Mouse (Mus musculus) midbrain, embryonic 15.5 days (tissue): ENCODE measurements around the gene Bcr. TPM values are rescaled to one million over a fixed set of nuclear protein-coding genes. Genes with fewer than 3 reads are reported as not detected.
A peak's percentile ranks its signal among the peaks of the same experiment; 100 is the strongest.

ENCODE experiments used
- ATAC-seq: fragments of 200-750 bp; cut with Nextera tagmentation; replicated peaks from 2 replicates; pipeline ENCODE4 v1.8.0; 2017; ENCODE audit warnings: moderate TSS enrichment
- H3K27ac ChIP-seq: fragments of 300-500 bp; sonication (generic); 2 replicates; pipeline ENCODE4 v1.5.1; 2015; ENCODE audit warnings: mild to moderate bottlenecking, inconsistent platforms
- H3K27me3 ChIP-seq: fragments of 300-500 bp; sonication (generic); replicated peaks from 2 replicates; pipeline ENCODE4 v1.6.1; 2015; ENCODE audit warnings: inconsistent platforms
- H3K36me3 ChIP-seq: fragments of 300-500 bp; sonication (generic); replicated peaks from 2 replicates; pipeline ENCODE4 v1.6.1; 2015; ENCODE audit warnings: inconsistent platforms
- H3K4me1 ChIP-seq: fragments of 300-500 bp; sonication (generic); 2 replicates; pipeline ENCODE4 v1.6.1; 2015; ENCODE audit warnings: inconsistent platforms
- H3K4me2 ChIP-seq: fragments of 300-500 bp; sonication (generic); 2 replicates; pipeline ENCODE4 v1.6.1; 2015; ENCODE audit warnings: inconsistent platforms, mild to moderate bottlenecking, moderate library complexity
- H3K4me3 ChIP-seq: fragments of 300-500 bp; sonication (generic); 2 replicates; pipeline ENCODE4 v1.5.1; 2015; ENCODE audit warnings: mild to moderate bottlenecking, inconsistent platforms
- H3K9ac ChIP-seq: fragments of 300-500 bp; sonication (generic); 2 replicates; pipeline ENCODE4 v1.6.1; 2015; ENCODE audit warnings: mild to moderate bottlenecking, inconsistent platforms
- H3K9me3 ChIP-seq: fragments of 300-500 bp; sonication (generic); 2 replicates; pipeline ENCODE4 v1.6.1; 2016; ENCODE audit warnings: inconsistent platforms
- WGBS: fragments of 180-500 bp; shearing (Covaris S2); methylation state at CpG from one replicate; pipeline ENCODE4 v1.1.7; 2015; ENCODE audit warnings: mixed read lengths; 5-methylcytosine and 5-hydroxymethylcytosine counted together
- polyA plus RNA-seq: library from polyadenylated mRNA; unstranded; fragments of >200 nt; fragmentation: Nextera tagmentation; extraction: Ambion mirVana; gene quantifications from 2 replicates; pipeline ENCODE4 v1.2.1, GENCODE M21; 2015

Gene Bcr
- polyA plus RNA-seq, 1 experiment from 2014 or later = 19.2 TPM

DNA sequence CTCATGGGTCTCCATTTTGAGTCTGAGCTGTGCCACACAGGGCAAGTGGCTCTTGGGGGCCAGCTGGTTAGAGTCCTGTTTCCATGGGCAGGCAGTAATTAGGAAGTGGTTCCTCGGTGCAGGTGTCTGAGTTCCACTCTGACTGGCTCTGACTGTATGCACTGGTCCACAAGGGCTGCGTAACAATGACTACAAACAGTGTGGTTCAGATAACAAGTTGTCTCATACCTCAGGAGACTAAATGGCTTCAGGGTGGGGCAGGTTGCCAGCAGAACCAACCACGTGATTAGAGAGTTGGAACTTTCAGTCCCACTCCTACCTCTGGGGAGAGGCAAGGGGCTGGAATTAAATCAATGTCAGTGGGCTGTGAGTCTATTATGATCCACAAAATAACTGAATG lies 59.0 kb downstream of the Bcr start:
- no peak for ATAC-seq
- no peaks in the 10 kb centered on the region for H3K9me3 ChIP-seq
- no peaks in the 10 kb centered on the region for H3K27me3 ChIP-seq
- WGBS = 82% methylated on average over 3 of the region's 3 CpGs
- no peak overlapping the region for H3K4me3 ChIP-seq
- peaks cover 11% of the 10 kb centered on the region for H3K4me1 ChIP-seq
- no peak overlapping the region for H3K27ac ChIP-seq
- no peak overlapping the region for H3K9ac ChIP-seq
- H3K36me3 ChIP-seq = no peaks in the 10 kb centered on the region
- H3K4me2 ChIP-seq = no peak overlapping the region

DNA sequence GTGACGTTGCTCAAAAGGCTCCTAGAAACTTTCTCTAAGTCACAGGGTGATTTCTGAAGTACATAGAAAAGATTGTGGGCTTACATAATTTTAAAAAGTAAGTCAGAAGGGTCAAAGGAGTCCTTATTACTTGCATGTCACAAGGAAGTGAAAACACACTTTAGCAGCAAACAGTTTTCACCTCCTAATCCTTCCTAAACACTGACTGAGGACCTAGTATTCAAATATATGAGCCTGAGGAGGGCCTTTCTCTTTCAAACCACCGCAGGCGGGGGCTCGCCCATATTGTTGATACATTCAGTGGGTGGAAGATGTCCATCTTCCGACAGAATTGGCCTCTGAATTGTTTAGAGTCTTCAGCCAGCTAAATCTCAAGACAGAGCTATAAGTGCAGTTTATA lies 59.8 kb downstream of the Bcr start:
- H3K36me3 ChIP-seq = no peaks in the 10 kb centered on the region

DNA sequence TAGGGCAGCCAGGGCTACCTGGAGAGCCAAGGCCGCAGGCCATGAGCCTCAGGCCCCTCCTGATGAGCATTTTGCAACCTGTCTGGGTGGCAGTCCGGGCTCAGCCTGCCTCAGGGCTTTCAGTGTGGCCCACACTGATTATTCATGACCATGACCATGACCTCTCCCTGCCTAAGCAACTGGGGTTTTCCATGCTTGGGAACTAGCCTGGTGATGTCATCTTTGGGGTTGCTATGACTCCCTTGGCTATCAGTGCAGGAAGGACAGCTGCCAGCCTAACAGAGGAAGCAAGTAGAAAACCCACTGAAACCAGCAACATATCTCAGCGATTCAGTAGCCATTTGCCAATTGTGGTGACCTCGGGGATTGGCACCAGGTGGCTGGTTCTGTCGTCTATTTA lies 60.6 kb downstream of the Bcr start:
- H3K27me3 ChIP-seq = no peaks in the 10 kb centered on the region
- no peak overlapping the region for H3K4me2 ChIP-seq
- peaks cover 3% of the 10 kb centered on the region for H3K36me3 ChIP-seq
- no peak overlapping the region for H3K4me3 ChIP-seq
- WGBS = 52% methylated on average over 5 of the region's 5 CpGs
- H3K9ac ChIP-seq = no peak overlapping the region
- no peaks in the 10 kb centered on the region for H3K9me3 ChIP-seq
- ATAC-seq = peak; percentile 55
- no peak overlapping the region for H3K27ac ChIP-seq
- H3K4me1 ChIP-seq = peaks cover 11% of the 10 kb centered on the region

More for the DNA sequence above, 59.8 kb downstream of the Bcr start:
- no peak for ATAC-seq
- Histone ChIP-seq H3K4me3 (no peak overlapping the region), H3K27ac (no peak overlapping the region), H3K4me1 (peaks cover 11% of the 10 kb centered on the region), H3K9ac (no peak overlapping the region), H3K27me3 (no peaks in the 10 kb centered on the region), H3K4me2 (no peak overlapping the region), H3K9me3 (no peaks in the 10 kb centered on the region)
- 86% methylated on average over 5 of the region's 5 CpGs for WGBS

DNA sequence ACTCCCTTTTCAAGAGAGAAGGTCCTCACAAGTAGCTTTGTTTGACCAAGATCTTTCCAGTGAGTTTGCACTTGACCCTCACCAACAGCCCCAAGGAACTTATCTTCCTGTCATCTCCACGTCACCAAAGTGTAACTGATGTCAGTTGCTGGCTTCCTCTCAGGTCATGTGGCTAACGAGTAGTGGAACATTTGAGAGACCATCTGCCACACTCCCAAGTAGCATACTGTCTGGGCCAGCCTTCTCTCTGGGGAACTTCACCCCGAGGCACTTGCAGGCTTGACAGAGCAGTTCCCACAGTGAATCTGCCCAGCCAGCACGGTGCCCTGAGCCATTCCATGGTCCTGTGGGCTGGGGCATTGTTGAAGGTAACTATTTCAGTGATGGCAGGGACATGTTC lies 65.2 kb downstream of the Bcr start:
- no peak overlapping the region for H3K4me2 ChIP-seq
- no peaks in the 10 kb centered on the region for H3K9me3 ChIP-seq
- H3K36me3 ChIP-seq = peaks cover 3% of the 10 kb centered on the region
- H3K27me3 ChIP-seq = no peaks in the 10 kb centered on the region
- no peak for ATAC-seq
- H3K4me3 ChIP-seq = no peak overlapping the region
- no peak overlapping the region for H3K27ac ChIP-seq
- no peak overlapping the region for H3K9ac ChIP-seq
- peaks cover 7% of the 10 kb centered on the region; the same call in 1 of the 2 replicates for H3K4me1 ChIP-seq
- 57% methylated on average over 4 of the region's 4 CpGs for WGBS

DNA sequence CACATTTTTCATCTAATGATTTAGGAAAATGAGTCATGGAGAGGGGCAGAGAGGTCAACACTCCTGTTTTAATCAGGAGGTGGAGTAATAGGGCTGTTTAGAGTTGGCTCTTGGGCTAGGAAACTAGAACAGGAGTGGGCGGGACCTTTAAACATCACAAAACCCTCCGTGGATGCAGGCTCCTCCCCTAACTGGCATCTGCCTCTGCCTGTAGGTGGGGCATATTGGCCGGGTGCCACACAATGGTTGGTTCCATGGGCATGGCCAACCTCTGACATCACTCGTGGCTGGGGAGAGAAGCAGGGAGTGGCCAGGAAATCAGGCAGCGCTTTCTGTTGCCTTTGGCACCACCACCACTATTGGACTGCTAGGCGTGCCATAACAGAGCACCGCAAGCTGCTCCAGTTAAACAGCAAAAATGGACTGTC lies 68.9 kb downstream of the Bcr start:
- H3K27me3 ChIP-seq = no peaks in the 10 kb centered on the region
- H3K9ac ChIP-seq = no peak overlapping the region
- WGBS = 88% methylated on average over 7 of the region's 7 CpGs
- no peak overlapping the region for H3K4me2 ChIP-seq
- no peaks in the 10 kb centered on the region for H3K9me3 ChIP-seq
- H3K4me1 ChIP-seq = no peaks in the 10 kb centered on the region
- peaks cover 6% of the 10 kb centered on the region for H3K36me3 ChIP-seq
- H3K4me3 ChIP-seq = no peak overlapping the region
- no peak for ATAC-seq
- no peak overlapping the region for H3K27ac ChIP-seq

DNA sequence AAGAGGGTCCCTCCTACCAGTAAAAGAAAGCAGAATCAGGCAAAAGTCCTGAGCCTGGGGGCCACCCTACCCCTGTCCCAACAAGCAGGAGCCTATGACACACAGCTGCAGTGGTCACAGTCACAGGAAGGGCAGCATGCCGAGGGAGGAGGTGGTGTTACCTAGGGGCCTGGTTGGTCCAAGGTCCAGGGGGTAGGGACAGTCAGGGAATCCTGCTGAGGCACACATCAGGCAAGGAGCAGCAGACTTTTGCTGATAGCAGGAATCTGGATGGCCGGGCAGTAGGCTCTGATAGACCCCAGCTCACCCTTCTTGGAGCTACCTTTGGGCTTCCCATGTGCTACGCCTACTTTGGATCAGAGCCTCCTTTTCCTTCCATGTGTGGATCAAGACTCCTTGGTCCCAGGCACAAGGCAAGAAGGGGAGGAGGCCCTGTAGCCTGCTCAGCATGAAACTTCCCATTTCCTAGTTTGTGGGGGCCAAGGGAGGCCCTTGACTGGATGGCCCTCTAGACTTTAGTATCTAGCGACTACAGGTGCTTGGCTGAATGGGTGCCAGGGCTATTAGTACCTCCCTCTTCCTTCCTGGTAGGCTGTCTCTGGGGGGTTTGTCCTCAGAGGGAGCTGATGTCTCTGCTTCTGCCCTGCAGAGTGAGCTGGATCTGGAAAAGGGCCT lies 70.1 kb downstream of the Bcr start:
- Histone ChIP-seq H3K27me3 (no peaks in the 10 kb centered on the region), H3K27ac (no peak overlapping the region), H3K4me1 (peaks cover 5% of the 10 kb centered on the region; the same call in 1 of the 2 replicates), H3K4me3 (no peak overlapping the region), H3K4me2 (no peak overlapping the region), H3K36me3 (peaks cover 6% of the 10 kb centered on the region), H3K9ac (no peak overlapping the region), H3K9me3 (no peaks in the 10 kb centered on the region)
- 95% methylated on average over 4 of the region's 4 CpGs for WGBS
- no peak for ATAC-seq

DNA sequence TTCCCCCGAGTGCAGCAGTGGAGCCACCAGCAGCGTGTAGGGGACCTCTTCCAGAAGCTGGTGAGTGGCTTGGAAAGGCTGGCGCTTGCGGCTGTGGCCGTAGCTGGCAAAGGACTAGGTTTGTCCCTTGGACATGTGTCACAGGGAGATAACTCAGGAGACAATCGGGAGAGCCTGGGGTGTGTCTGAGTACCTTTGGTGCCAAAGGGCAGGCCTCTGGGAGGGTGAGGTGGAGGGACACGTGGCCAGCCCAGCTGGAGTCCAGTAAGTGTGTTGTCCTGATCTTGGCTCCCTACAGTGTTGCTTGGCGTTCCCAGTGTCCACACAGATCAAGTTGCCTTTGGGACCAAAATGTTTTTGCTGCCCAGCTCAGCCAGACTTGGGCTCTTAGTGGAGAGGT lies 71.2 kb downstream of the Bcr start:
- Histone ChIP-seq H3K4me3 (no peak overlapping the region), H3K4me2 (no peak overlapping the region), H3K27ac (no peak overlapping the region), H3K9ac (no peak overlapping the region), H3K27me3 (no peaks in the 10 kb centered on the region), H3K9me3 (no peaks in the 10 kb centered on the region), H3K4me1 (peaks cover 5% of the 10 kb centered on the region; the same call in 1 of the 2 replicates), H3K36me3 (peaks cover 3% of the 10 kb centered on the region; the same call in 1 of the 2 replicates)
- WGBS = 66% methylated on average over 8 of the region's 8 CpGs
- no peak for ATAC-seq

DNA sequence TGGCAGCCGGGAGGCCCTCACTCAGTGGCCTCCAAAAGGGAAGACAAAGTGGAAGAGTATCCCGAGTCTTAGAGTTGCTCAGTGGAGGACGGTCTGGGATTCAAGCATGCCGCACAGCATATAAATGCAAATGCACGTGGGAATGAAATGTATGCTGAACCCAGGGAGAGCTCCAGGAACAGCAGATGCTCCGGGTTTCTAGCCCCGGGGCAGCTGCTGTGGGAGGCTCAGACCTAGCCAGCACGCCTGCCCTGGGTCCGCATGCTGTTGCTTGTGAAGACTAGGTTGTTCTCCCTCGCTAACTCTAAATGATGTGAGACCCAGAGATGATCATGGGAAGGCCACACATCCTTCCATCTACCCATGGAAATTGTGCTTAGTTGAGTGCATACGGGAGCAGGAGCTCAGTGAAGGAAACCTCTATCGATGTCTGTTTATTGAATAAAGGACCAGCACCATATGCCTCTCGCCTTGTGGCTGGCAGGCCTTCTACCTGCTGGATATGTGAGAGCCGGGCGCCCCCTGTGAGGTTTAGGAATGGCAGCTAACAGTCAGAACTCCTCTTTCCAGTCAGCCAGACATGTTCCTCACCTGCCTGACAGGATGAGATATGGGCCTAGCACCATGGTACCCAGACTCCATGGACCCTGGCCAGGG lies 74.6 kb downstream of the Bcr start:
- Histone ChIP-seq H3K9me3 (no peaks in the 10 kb centered on the region), H3K4me2 (no peak overlapping the region), H3K27me3 (no peaks in the 10 kb centered on the region), H3K9ac (no peak overlapping the region), H3K4me1 (peaks cover 5% of the 10 kb centered on the region; the same call in 1 of the 2 replicates), H3K4me3 (no peak overlapping the region), H3K36me3 (peaks cover 6% of the 10 kb centered on the region; the same call in 1 of the 2 replicates), H3K27ac (no peak overlapping the region)
- peak; percentile 27; the same call in 1 of the 2 replicates for ATAC-seq
- 62% methylated on average over 15 of the region's 15 CpGs for WGBS

DNA sequence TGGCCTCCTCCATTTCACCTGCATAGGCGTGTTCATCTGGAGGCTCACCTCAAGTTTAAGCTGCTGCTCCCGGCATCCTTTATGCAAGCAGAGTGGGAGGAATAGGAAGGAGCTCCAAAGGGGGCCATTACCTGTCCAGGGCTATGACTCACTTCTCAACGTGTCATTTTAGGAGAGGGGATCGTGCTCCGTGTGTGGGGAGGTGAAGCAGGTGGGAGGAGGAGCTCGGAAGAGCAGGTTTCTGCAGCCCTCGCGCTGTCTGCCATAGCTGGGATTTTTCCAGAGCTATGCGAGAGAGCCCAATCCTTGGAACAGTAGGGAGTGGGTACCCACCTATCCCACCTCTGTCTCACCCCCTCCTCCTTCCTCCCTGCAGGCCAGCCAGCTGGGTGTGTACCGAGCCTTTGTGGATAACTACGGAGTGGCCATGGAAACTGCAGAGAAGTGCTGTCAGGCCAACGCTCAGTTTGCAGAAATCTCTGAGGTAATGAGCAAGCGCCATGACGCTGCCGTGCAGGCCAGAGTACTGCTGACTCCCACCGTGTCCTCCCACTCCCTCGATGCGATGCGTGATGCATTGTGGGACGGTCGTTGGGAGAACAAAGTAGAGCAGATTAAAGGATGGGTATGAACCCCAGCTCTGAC lies 75.2 kb downstream of the Bcr start:
- Histone ChIP-seq H3K9me3 (no peaks in the 10 kb centered on the region), H3K4me2 (no peak overlapping the region), H3K27me3 (no peaks in the 10 kb centered on the region), H3K27ac (no peak overlapping the region), H3K4me1 (peaks cover 5% of the 10 kb centered on the region; the same call in 1 of the 2 replicates), H3K4me3 (no peak overlapping the region), H3K36me3 (peaks cover 6% of the 10 kb centered on the region; the same call in 1 of the 2 replicates), H3K9ac (no peak overlapping the region)
- ATAC-seq = peak; percentile 55
- WGBS = 85% methylated on average over 21 of the region's 21 CpGs

DNA sequence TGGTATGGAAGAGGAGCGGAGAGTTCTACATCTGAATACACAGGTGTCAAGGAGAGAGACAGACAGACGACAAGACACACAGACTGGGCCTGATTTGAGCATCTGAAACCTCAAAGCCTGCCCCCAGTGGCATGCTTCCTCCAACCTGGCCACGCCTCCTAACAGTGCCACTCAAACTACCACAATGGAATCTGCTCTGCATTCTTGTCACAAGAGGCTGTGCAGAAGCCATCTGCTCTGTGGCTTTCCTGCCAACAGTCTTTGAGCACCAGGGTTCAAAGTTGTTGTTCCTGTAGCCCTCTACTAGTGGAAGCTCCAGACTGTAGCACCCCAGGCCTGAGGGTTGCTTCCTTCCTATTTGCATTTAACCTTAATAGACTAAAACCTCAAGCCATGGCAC lies 76.8 kb downstream of the Bcr start:
- no peaks in the 10 kb centered on the region for H3K9me3 ChIP-seq
- H3K9ac ChIP-seq = no peak overlapping the region
- peaks cover 10% of the 10 kb centered on the region; the same call in 1 of the 2 replicates for H3K36me3 ChIP-seq
- WGBS = 79% methylated on average over 3 of the region's 3 CpGs
- H3K4me3 ChIP-seq = no peak overlapping the region
- no peak overlapping the region for H3K4me2 ChIP-seq
- no peaks in the 10 kb centered on the region for H3K27me3 ChIP-seq
- no peak for ATAC-seq
- peaks cover 5% of the 10 kb centered on the region; the same call in 1 of the 2 replicates for H3K4me1 ChIP-seq
- H3K27ac ChIP-seq = no peak overlapping the region

DNA sequence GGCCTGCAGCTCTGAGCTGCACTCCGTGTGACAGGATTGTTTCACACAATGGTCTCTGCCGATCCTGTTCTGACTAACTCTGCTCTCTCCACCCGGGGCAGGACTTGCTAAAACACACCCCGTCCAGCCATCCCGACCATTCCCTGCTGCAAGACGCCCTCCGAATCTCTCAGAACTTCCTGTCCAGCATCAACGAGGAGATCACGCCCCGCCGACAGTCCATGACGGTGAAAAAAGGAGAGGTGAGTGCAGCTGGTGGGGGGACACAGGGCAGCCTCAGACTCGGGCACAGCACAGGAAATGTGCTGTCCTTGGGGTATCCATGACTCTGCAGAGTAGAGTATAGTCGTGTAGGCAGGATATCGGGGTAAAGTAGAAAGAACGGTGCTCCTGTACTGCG lies 84.8 kb downstream of the Bcr start:
- Histone ChIP-seq H3K36me3 (peaks cover 25% of the 10 kb centered on the region), H3K9ac (no peak overlapping the region)
- 88% methylated on average over 17 of the region's 17 CpGs for WGBS

DNA sequence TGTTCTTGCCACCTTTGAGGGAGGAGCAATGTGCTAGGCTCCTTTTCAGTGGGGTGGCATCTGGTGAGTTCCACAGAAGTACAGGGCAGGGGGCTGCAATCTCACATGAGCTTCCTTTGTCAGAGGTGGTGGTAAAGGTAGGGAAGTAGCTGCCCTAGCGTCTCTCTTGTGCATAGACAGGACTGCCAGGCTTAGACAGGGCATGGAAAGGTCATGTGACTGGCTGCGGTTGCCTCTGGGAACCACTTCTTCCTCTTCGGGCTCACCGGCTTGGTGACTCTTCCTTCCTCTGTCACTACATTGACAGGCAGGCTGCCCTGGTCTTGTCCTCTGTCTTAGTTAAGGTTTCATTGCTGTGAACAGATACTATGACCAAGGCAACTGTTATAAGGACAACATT lies 85.6 kb downstream of the Bcr start:
- Histone ChIP-seq H3K9me3 (no peaks in the 10 kb centered on the region), H3K9ac (no peak overlapping the region), H3K27ac (no peak overlapping the region), H3K4me1 (peaks cover 12% of the 10 kb centered on the region), H3K4me2 (no peak overlapping the region), H3K27me3 (no peaks in the 10 kb centered on the region), H3K36me3 (peaks cover 25% of the 10 kb centered on the region), H3K4me3 (no peak overlapping the region)
- no peak for ATAC-seq
- WGBS = 93% methylated on average over 4 of the region's 4 CpGs

More for the DNA sequence above, 84.8 kb downstream of the Bcr start:
- H3K27me3 ChIP-seq = no peaks in the 10 kb centered on the region
- H3K4me3 ChIP-seq = no peak overlapping the region
- no peak overlapping the region for H3K4me2 ChIP-seq
- ATAC-seq = no peak
- peaks cover 12% of the 10 kb centered on the region for H3K4me1 ChIP-seq
- no peak overlapping the region for H3K27ac ChIP-seq
- H3K9me3 ChIP-seq = no peaks in the 10 kb centered on the region
